Mouse (Mus musculus) thymus, postnatal 14 days (tissue): ENCODE results near the gene Cabp7.
"Not testable (repeated sequence)": the region's sequence is repeated elsewhere in the genome, so short reads cannot be mapped to it uniquely, and the experiment has no call there.

Source experiments
- DNase-seq: peaks from one replicate; pipeline ENCODE4 v3.0.0; 2021

The Cabp7 gene

GRCm38 (mm10) chr11:4745969-4746368 lies 609 bp downstream of the Cabp7 start:
- DNase-seq: no peak

- DNase-seq: no peak
These were observed 1.9 kb downstream of the Cabp7 start for GRCm38 (mm10) chr11:4744691-4745090.

- DNase-seq: no peak
These were observed 5.8 kb downstream of the Cabp7 start for GRCm38 (mm10) chr11:4740785-4741184.

DNA sequence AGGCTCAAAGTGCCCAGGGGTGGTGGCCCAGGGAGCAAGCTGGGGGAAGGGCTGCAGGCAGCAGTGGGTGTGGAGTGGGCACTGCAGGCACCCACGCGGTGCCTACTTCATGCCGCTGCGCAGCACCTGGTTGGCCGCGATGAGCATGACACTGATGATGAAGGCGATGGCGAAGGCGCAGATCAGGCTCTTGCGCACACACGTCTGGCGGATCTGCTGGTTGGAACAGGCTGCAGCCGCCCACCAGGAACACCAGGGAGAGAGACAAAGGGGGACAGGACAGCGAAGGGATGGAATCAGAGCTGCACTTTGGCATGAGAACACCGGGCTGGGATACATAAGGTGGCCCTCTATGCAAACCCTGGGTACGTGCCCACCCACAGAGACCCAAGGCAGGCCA lies 7.9 kb downstream of the Cabp7 start:
- DNase-seq: no peak

DNA sequence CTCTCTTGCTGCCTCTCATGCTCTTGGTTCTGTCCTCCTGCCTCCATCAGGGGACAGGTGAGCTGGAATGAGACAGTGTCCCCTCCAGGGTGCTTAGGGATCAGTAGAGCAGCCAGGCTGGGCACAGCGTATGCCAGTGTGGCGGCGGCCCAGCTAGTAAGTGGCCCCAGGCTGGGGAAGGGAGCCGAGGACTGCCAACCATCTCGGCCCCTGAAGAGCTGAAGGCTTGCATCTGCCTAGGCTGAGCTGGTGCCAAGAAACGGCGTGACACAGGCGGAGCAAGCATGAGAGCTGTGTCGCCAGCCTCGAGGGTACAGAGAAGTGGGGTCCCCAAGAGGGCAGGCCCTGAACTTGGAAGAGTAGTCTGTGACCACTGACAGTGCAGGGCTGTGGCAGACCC lies 8.9 kb downstream of the Cabp7 start:
- no peak for DNase-seq

- DNase-seq: no peak
These were observed 10.2 kb downstream of the Cabp7 start for GRCm38 (mm10) chr11:4736355-4736754.

DNA sequence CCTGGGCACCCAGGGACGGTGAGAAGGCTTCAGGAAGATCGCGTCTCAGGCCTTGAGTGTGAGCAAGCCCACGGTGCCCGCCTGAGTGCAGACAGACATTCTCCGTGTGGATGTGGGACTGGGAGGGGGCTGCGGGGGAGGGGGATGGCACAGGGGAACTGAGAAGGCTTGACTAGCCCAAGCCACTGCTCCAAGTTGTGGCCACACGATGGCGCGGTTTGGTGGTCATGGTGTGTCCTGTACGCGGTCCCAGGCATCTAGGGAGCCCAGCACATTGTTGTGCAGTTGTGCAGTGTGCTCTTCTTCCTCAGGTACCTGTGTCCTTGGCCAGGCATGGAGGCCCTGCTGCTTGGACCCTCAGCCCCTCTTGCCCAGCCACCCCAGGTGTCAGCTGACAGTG lies 12.4 kb downstream of the Cabp7 start:
- DNase-seq: no peak

- no peak for DNase-seq
These were observed 14.8 kb downstream of the Cabp7 start for GRCm38 (mm10) chr11:4731781-4732180.

GRCm38 (mm10) chr11:4730913-4731312 lies 15.7 kb downstream of the Cabp7 start:
- DNase-seq: no peak

GRCm38 (mm10) chr11:4730096-4730495 lies 16.5 kb downstream of the Cabp7 start:
- DNase-seq: no peak

- DNase-seq: peak; percentile 25
These were observed 17.0 kb downstream of the Cabp7 start for GRCm38 (mm10) chr11:4729603-4730002.

DNA sequence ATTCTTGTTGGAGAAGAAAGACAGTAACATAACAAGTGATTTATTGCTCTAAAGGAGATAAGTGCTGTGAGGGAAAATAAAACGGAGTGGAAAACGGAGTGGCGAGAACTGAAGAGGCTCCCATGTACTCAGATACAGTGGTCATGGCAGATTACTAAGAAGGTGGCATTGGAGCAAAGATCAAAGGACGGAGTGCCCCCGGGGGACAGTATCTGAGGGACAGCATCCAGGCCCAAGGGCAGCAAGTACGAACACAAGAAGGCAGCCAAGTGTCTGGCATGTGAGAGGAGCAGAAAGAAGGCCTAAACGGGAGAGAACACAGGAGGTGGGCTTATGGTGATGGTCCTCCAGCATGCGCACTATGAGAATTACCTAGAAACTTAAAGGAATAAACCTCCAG lies 24.9 kb downstream of the Cabp7 start:
- no peak for DNase-seq

DNA sequence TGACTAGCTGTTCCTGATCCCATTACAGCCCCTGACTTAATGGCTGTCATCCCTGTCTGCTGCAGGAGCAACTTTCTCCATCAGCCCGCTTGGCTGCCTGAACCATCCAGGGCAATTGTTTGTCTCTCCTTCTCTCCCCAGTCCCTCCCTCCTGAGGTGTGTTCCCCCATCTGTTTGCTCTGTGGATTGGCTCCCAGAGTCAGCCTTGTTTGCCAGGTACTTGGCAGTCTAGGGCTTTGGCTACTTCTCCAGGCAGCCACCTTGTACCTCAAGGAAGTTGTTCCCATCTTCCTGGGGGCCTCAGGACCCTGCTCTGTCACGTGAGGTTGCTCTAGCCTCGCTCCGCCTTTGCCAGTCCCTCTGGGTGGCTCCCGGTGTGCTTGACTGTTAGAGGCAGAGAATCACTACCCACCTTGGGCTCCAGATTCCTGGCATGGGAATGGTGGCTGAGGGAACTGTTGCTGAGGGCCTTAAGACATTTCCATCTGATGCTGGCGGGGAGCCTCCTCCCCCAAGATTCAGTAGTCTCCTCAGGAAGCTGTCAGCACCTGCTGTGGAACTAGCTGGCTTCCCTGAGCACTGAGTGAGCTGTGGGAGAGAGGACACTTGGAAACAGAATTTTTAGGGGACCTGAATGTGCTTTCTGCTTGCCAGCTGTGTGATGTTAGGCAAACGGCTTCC lies 25.5 kb downstream of the Cabp7 start:
- DNase-seq: no peak

DNA sequence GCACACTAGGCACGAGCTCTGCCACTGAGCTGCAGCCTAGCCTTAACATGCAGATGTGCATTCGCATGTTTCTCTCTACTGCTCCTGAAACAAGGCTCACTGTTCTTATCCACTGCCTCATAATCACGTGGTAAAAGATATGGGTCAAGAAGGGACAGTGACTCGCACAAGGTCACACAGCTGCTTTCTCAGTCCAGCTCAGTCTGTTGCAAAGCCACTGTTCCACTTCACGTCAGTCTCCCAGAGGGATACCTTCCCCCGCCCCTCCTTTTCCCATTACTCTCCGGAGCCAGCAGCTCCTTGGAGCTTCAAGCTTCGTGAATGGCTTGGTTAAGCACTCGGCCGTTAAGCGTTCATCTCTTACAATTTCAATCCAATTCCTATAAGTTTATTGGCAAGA lies 26.2 kb downstream of the Cabp7 start:
- DNase-seq: no peak

- no peak for DNase-seq
These were observed 26.6 kb downstream of the Cabp7 start for GRCm38 (mm10) chr11:4719961-4720360.

GRCm38 (mm10) chr11:4718548-4718947 lies 28.0 kb downstream of the Cabp7 start:
- no peak for DNase-seq

GRCm38 (mm10) chr11:4716530-4717236 lies 29.9 kb downstream of the Cabp7 start:
- DNase-seq: no peak

GRCm38 (mm10) chr11:4715596-4715995 lies 31.0 kb downstream of the Cabp7 start:
- DNase-seq: no peak

GRCm38 (mm10) chr11:4714727-4715126 lies 31.9 kb downstream of the Cabp7 start:
- DNase-seq: no peak

DNA sequence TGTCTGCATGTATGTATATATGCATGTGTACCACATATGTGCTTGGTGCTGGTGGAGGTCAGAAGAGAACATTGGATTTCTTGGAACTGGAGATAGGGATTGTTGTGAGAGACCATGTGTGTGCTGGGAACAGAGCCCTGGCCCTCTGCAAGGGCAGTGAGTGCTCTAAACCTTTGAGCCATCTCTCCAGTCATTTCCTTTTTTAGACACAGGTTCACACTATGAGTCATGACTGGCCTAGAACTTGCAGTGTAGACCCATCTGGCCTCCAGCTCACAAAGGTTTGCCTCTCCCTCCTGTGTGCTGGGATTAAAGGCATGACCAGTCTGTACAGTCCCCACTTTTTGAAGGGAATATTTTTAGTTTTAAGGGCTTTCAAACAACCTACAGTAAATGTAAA lies 33.8 kb downstream of the Cabp7 start:
- no peak for DNase-seq

DNA sequence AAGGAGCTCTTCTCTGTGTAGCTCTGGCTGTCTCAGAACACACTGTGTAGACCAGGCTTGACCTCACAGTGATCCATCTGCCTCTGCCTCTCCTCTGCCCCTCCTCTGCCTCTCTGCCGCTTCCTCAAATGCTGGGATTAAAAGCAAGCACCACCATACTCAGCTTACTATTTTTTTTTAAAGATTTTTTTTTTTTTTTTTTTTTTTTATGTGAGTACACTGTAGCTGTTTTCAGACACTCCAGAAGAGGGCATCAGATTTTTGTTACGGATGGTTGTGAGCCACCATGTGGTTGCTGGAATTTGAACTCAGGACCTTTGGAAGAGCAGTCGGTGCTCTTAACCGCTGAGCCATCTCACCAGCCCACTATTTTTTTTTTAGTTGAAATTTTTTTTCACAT lies 36.4 kb downstream of the Cabp7 start:
- DNase-seq: not testable (repeated sequence)

GRCm38 (mm10) chr11:4705178-4705577 lies 41.4 kb downstream of the Cabp7 start:
- no peak for DNase-seq

- DNase-seq: peak; percentile 93
These were observed 42.3 kb downstream of the Cabp7 start, which contains the start of the genes Uqcr10 and Zmat5 for GRCm38 (mm10) chr11:4704072-4704964. Gene Uqcr10, minus strand, starts transcription at chr11:4704342. Gene Zmat5, plus strand, starts transcription at chr11:4704678.

DNA sequence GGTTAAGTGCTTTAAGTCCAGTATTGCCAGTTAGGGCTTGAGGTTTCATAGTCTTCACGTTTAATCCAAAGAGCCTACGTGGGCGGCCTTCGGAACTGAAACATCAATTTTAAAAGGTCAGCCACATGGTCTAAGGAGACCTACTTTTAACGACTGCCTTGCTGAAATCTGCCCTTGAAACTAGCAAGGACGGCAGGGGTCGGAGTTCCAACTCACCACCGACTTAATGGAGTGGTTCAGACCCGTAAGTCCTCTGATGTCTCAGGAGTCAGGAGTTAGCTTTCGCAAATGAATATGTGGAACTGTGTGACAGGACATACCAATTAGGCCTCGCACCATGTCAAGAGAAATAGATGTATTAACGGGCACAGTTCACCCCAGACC lies 42.9 kb downstream of the Cabp7 start:
- no peak for DNase-seq
